Mouse (Mus musculus): ENCODE results near the gene Adssl1. TPM values are rescaled to one million over a fixed set of nuclear protein-coding genes. Genes with fewer than 3 reads are reported as not detected.
A peak's percentile ranks its signal among the peaks of the same experiment; 100 is the strongest.

Gene Adssl1
- polyA plus RNA-seq, 1 experiment: 72.0 TPM

- H3K27ac ChIP-seq (ENCODE audit: insufficient read depth, low read length): no peak overlapping the region
- TF ChIP-seq POLR2A (IDR thresholded peaks at IDR 0.05; ENCODE audit: borderline replicate concordance, insufficient read depth, low read length): no peak
- no peak for TF ChIP-seq CTCF (IDR thresholded peaks at IDR 0.05; ENCODE audit: borderline replicate concordance, insufficient read depth, low read depth, low read length)
- H3K4me1 ChIP-seq (ENCODE audit: control insufficient read depth, insufficient read depth, low read length): no peaks in the 10 kb centered on the region
- H3K4me3 ChIP-seq (replicated peaks; ENCODE audit: insufficient read depth, low read depth, low read length): no peak overlapping the region
- no peak for DNase-seq
- no peaks in the 10 kb centered on the region for H3K27me3 ChIP-seq (ENCODE audit: control insufficient read depth, insufficient read depth, low read length)
- 58% methylated on average over 20 of the region's 20 CpGs for WGBS
Measured at GRCm38 (mm10) chr12:112604709-112605649, 14.9 kb upstream of the Adssl1 start.

- DNase-seq: peak; percentile 67 to 79
- no peaks in the 10 kb centered on the region for H3K27me3 ChIP-seq (ENCODE audit: control insufficient read depth, insufficient read depth, low read length)
- peak; percentile 98 for TF ChIP-seq CTCF (IDR thresholded peaks at IDR 0.05; ENCODE audit: borderline replicate concordance, insufficient read depth, low read depth, low read length)
- no peak for TF ChIP-seq POLR2A (IDR thresholded peaks at IDR 0.05; ENCODE audit: borderline replicate concordance, insufficient read depth, low read length)
- H3K27ac ChIP-seq (ENCODE audit: insufficient read depth, low read length): no peak overlapping the region
- WGBS: 42% methylated on average over 6 of the region's 6 CpGs
- no peak overlapping the region for H3K4me3 ChIP-seq (replicated peaks; ENCODE audit: insufficient read depth, low read depth, low read length)
- H3K4me1 ChIP-seq (ENCODE audit: control insufficient read depth, insufficient read depth, low read length): no peaks in the 10 kb centered on the region
Measured at GRCm38 (mm10) chr12:112605766-112606165, 14.1 kb upstream of the Adssl1 start.

GRCm38 (mm10) chr12:112606998-112607397 lies 12.8 kb upstream of the Adssl1 start:
- TF ChIP-seq POLR2A (IDR thresholded peaks at IDR 0.05; ENCODE audit: borderline replicate concordance, insufficient read depth, low read length) (no peak), CTCF (IDR thresholded peaks at IDR 0.05; ENCODE audit: borderline replicate concordance, insufficient read depth, low read depth, low read length) (no peak)
- Histone ChIP-seq H3K4me1 (ENCODE audit: control insufficient read depth, insufficient read depth, low read length) (no peaks in the 10 kb centered on the region), H3K4me3 (replicated peaks; ENCODE audit: insufficient read depth, low read depth, low read length) (no peak overlapping the region), H3K27ac (ENCODE audit: insufficient read depth, low read length) (no peak overlapping the region), H3K27me3 (ENCODE audit: control insufficient read depth, insufficient read depth, low read length) (no peaks in the 10 kb centered on the region)
- WGBS: 63% methylated on average over 6 of the region's 6 CpGs
- no peak for DNase-seq

GRCm38 (mm10) chr12:112609031-112609430 lies 10.8 kb upstream of the Adssl1 start:
- DNase-seq: no peak
- WGBS: 90% methylated on average over 10 of the region's 10 CpGs
- H3K4me1 ChIP-seq (ENCODE audit: control insufficient read depth, insufficient read depth, low read length): no peaks in the 10 kb centered on the region
- no peaks in the 10 kb centered on the region for H3K27me3 ChIP-seq (ENCODE audit: control insufficient read depth, insufficient read depth, low read length)
- no peak overlapping the region for H3K27ac ChIP-seq (ENCODE audit: insufficient read depth, low read length)
- TF ChIP-seq CTCF (IDR thresholded peaks at IDR 0.05; ENCODE audit: borderline replicate concordance, insufficient read depth, low read depth, low read length) (no peak), POLR2A (IDR thresholded peaks at IDR 0.05; ENCODE audit: borderline replicate concordance, insufficient read depth, low read length) (no peak)
- H3K4me3 ChIP-seq (replicated peaks; ENCODE audit: insufficient read depth, low read depth, low read length): no peak overlapping the region

GRCm38 (mm10) chr12:112616668-112617067 lies 3.2 kb upstream of the Adssl1 start:
- 0 out of 2 replicates have a peak, but pooled peaks cover 10% of the 10 kb centered on the region for H3K4me1 ChIP-seq (ENCODE audit: control insufficient read depth, insufficient read depth, low read length)
- WGBS: 51% methylated on average over 9 of the region's 9 CpGs
- H3K4me3 ChIP-seq (replicated peaks; ENCODE audit: insufficient read depth, low read depth, low read length): no peak overlapping the region
- H3K27me3 ChIP-seq (ENCODE audit: control insufficient read depth, insufficient read depth, low read length): no peaks in the 10 kb centered on the region
- no peak for DNase-seq
- TF ChIP-seq CTCF (IDR thresholded peaks at IDR 0.05; ENCODE audit: borderline replicate concordance, insufficient read depth, low read depth, low read length): no peak
- no peak for TF ChIP-seq POLR2A (IDR thresholded peaks at IDR 0.05; ENCODE audit: borderline replicate concordance, insufficient read depth, low read length)
- no peak overlapping the region for H3K27ac ChIP-seq (ENCODE audit: insufficient read depth, low read length)

GRCm38 (mm10) chr12:112617184-112617583 lies 2.7 kb upstream of the Adssl1 start:
- 0 out of 2 replicates have a peak, but pooled peaks cover 10% of the 10 kb centered on the region for H3K4me1 ChIP-seq (ENCODE audit: control insufficient read depth, insufficient read depth, low read length)
- WGBS: 79% methylated on average over 11 of the region's 11 CpGs
- no peak overlapping the region for H3K4me3 ChIP-seq (replicated peaks; ENCODE audit: insufficient read depth, low read depth, low read length)
- H3K27ac ChIP-seq (ENCODE audit: insufficient read depth, low read length): no peak overlapping the region
- no peak for DNase-seq
- TF ChIP-seq CTCF (IDR thresholded peaks at IDR 0.05; ENCODE audit: borderline replicate concordance, insufficient read depth, low read depth, low read length) (no peak), POLR2A (IDR thresholded peaks at IDR 0.05; ENCODE audit: borderline replicate concordance, insufficient read depth, low read length) (no peak)
- H3K27me3 ChIP-seq (ENCODE audit: control insufficient read depth, insufficient read depth, low read length): no peaks in the 10 kb centered on the region

- TF ChIP-seq POLR2A (IDR thresholded peaks at IDR 0.05; ENCODE audit: borderline replicate concordance, insufficient read depth, low read length) (no peak), CTCF (IDR thresholded peaks at IDR 0.05; ENCODE audit: borderline replicate concordance, insufficient read depth, low read depth, low read length) (peak; percentile 52; the same call in 1 of the 2 replicates)
Measured at GRCm38 (mm10) chr12:112617898-112618380, 1.9 kb upstream of the Adssl1 start.

More at GRCm38 (mm10) chr12:112617898-112618380, 1.9 kb upstream of the Adssl1 start:
- Histone ChIP-seq H3K27me3 (ENCODE audit: control insufficient read depth, insufficient read depth, low read length) (no peaks in the 10 kb centered on the region), H3K4me3 (replicated peaks; ENCODE audit: insufficient read depth, low read depth, low read length) (no peak overlapping the region), H3K27ac (ENCODE audit: insufficient read depth, low read length) (no peak overlapping the region), H3K4me1 (ENCODE audit: control insufficient read depth, insufficient read depth, low read length) (0 out of 2 replicates have a peak, but pooled peaks cover 10% of the 10 kb centered on the region)
- peak in 1 of 2 experiments; percentile 31 for DNase-seq
- WGBS: 33% methylated on average over 8 of the region's 8 CpGs
